Mouse (Mus musculus): Measurements from ENCODE around the gene Klrb1f. TPM values are rescaled to one million over a fixed set of nuclear protein-coding genes. Genes with fewer than 3 reads are reported as not detected.

The Klrb1f gene
- polyA plus RNA-seq, 1 experiment = not detected

GRCm38 (mm10) chr6:129041470-129041869 is 4.2 kb upstream of the Klrb1f start:
- Histone ChIP-seq H3K4me3 (ENCODE audit: insufficient read depth, low read depth, low read length) (no peak overlapping the region), H3K27ac (ENCODE audit: insufficient read depth, low read depth, low read length) (no peak overlapping the region), H3K4me1 (ENCODE audit: control insufficient read depth, insufficient read depth, low read length) (no peaks in the 10 kb centered on the region)
- TF ChIP-seq CTCF (IDR thresholded peaks at IDR 0.05; ENCODE audit: insufficient read depth, low read depth, low read length) (no peak), POLR2A (IDR thresholded peaks at IDR 0.05; ENCODE audit: insufficient read depth, low read depth, low read length) (no peak)
- 93% methylated on average over 2 of the region's 2 CpGs for WGBS

DNA sequence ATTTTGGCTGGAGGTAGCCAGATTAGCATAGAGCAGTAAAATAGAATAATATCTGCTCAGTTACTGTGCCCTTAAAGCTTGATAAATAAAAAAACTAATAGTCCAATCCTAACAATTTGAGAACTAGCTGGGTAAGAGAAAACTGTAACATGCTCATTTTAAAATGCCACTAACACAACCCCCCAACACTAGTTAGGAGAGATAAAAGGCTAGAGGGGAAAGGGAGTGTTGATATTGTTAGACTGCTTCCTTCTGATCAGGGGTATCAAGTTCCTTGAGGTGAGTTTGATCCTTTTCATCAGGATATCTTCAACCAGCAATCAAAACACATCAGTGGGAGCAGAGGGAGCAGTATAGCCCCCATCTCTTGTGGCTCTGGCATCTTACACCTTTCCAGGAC is 3.2 kb upstream of the Klrb1f start:
- TF ChIP-seq CTCF (IDR thresholded peaks at IDR 0.05; ENCODE audit: insufficient read depth, low read depth, low read length) (no peak), POLR2A (IDR thresholded peaks at IDR 0.05; ENCODE audit: insufficient read depth, low read depth, low read length) (no peak)
- no peak overlapping the region for H3K27ac ChIP-seq (ENCODE audit: insufficient read depth, low read depth, low read length)
- H3K4me1 ChIP-seq (ENCODE audit: control insufficient read depth, insufficient read depth, low read length) = no peaks in the 10 kb centered on the region
- H3K4me3 ChIP-seq (ENCODE audit: insufficient read depth, low read depth, low read length) = no peak overlapping the region

- Histone ChIP-seq H3K27ac (ENCODE audit: insufficient read depth, low read depth, low read length) (no peak overlapping the region), H3K4me1 (ENCODE audit: control insufficient read depth, insufficient read depth, low read length) (peaks cover 3% of the 10 kb centered on the region; the same call in 1 of the 2 replicates), H3K4me3 (ENCODE audit: insufficient read depth, low read depth, low read length) (no peak overlapping the region)
- WGBS = 72% methylated on average over 4 of the region's 4 CpGs
- TF ChIP-seq CTCF (IDR thresholded peaks at IDR 0.05; ENCODE audit: insufficient read depth, low read depth, low read length) (no peak), POLR2A (IDR thresholded peaks at IDR 0.05; ENCODE audit: insufficient read depth, low read depth, low read length) (no peak)
Observed at GRCm38 (mm10) chr6:129048381-129048780, 2.7 kb downstream of the Klrb1f start.

DNA sequence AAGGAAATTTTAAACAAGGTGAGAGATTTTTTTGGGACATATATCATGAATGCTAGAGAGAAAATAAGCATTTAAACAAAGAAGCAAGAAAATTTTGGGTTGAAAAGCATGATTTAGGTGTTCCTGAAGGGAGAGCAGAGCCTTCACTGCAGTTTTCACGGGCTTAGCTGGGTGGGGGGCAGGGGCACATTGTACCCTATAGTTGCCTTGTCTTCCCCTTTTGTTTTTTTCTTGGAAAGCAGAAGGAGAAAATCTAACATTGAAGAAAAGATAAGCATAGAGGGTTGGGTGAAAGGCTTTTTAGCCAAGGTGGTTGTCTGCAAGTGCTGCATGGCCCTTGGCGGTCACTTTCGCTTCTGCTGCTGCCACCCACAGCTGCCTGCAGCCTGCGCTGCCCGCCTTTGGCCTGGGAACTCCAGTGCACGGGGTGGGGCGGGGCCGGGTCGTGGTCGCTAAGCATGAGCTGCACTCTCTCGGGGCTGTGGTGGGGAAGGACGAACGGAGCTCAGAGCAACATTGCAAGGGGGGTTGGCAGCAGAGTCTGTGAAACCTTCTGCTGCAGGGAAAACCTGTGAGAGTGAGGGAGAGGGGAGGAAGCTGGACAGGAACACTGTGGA is 3.3 kb downstream of the Klrb1f start:
- Histone ChIP-seq H3K4me1 (ENCODE audit: control insufficient read depth, insufficient read depth, low read length) (peaks cover 3% of the 10 kb centered on the region; the same call in 1 of the 2 replicates), H3K27ac (ENCODE audit: insufficient read depth, low read depth, low read length) (no peak overlapping the region), H3K4me3 (ENCODE audit: insufficient read depth, low read depth, low read length) (peak overlapping the region; percentile 54)
- WGBS = 3% methylated on average over 13 of the region's 13 CpGs
- no peak for TF ChIP-seq POLR2A (IDR thresholded peaks at IDR 0.05; ENCODE audit: insufficient read depth, low read depth, low read length)
- TF ChIP-seq CTCF (IDR thresholded peaks at IDR 0.05; ENCODE audit: insufficient read depth, low read depth, low read length) = no peak

DNA sequence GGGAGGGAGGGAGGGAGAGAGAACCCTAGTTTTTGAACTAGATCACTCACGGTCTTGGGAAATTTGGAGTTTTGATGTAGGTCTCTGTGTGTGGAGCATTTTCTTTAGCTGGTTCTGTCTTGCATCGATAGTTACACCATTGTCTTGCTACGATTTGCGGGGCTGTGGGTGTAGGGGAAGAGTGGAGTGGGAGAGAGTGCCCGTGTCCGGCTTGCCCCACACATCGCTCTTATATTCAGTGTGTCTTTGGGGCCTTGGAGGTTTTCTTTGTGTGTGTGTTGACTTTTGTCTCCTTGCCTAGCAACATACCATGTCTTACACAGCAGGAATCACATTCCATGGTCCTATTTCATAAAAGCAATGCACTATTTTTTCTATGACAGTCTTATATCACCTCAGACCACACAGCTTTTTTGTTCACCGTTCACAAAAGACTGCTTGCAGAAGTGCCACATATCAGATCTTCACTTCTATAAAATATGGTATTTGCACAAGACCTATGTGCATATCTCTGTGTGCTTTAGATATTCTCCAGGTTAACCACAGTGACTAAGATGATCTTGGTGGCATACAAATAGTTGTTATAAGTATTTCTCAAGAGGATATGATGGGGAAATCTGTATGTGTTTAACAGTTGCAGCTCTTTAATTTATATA is 4.0 kb downstream of the Klrb1f start:
- no peak for TF ChIP-seq POLR2A (IDR thresholded peaks at IDR 0.05; ENCODE audit: insufficient read depth, low read depth, low read length)
- no peak for TF ChIP-seq CTCF (IDR thresholded peaks at IDR 0.05; ENCODE audit: insufficient read depth, low read depth, low read length)
- Histone ChIP-seq H3K4me1 (ENCODE audit: control insufficient read depth, insufficient read depth, low read length) (peaks cover 3% of the 10 kb centered on the region; the same call in 1 of the 2 replicates), H3K27ac (ENCODE audit: insufficient read depth, low read depth, low read length) (no peak overlapping the region), H3K4me3 (ENCODE audit: insufficient read depth, low read depth, low read length) (peak overlapping the region; percentile 10; the same call in 1 of the 2 replicates)
- 10% methylated on average over 8 of the region's 8 CpGs for WGBS

DNA sequence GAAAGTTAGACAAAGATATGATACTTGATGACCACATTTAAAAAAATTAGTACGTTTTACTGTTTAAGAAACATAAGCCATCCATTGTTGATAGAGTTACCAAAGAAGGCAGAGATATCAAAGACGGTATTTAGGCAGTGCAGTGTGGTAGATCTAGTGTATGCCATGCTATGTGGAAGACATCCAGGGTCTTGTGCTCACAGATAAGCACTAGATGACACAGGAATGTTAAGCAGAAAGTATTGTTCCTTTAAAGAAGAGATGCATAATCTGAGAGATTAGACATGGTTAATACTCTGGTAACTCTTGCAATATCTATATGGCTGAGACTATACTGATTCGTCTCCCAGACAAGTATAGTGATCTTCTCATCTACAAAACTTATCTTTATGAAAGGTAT is 5.4 kb downstream of the Klrb1f start:
- Histone ChIP-seq H3K27ac (ENCODE audit: insufficient read depth, low read depth, low read length) (no peak overlapping the region), H3K4me1 (ENCODE audit: control insufficient read depth, insufficient read depth, low read length) (peaks cover 3% of the 10 kb centered on the region; the same call in 1 of the 2 replicates), H3K4me3 (ENCODE audit: insufficient read depth, low read depth, low read length) (no peak overlapping the region)
- 86% methylated on average over 3 of the region's 3 CpGs for WGBS
- TF ChIP-seq POLR2A (IDR thresholded peaks at IDR 0.05; ENCODE audit: insufficient read depth, low read depth, low read length) (no peak), CTCF (IDR thresholded peaks at IDR 0.05; ENCODE audit: insufficient read depth, low read depth, low read length) (no peak)

GRCm38 (mm10) chr6:129051731-129052130 is 6.0 kb downstream of the Klrb1f start:
- no peak for TF ChIP-seq CTCF (IDR thresholded peaks at IDR 0.05; ENCODE audit: insufficient read depth, low read depth, low read length)
- no peak for TF ChIP-seq POLR2A (IDR thresholded peaks at IDR 0.05; ENCODE audit: insufficient read depth, low read depth, low read length)
- 71% methylated on average over 5 of the region's 5 CpGs for WGBS
- no peak overlapping the region for H3K27ac ChIP-seq (ENCODE audit: insufficient read depth, low read depth, low read length)
- peaks cover 3% of the 10 kb centered on the region; the same call in 1 of the 2 replicates for H3K4me1 ChIP-seq (ENCODE audit: control insufficient read depth, insufficient read depth, low read length)
- H3K4me3 ChIP-seq (ENCODE audit: insufficient read depth, low read depth, low read length) = no peak overlapping the region

- no peak for TF ChIP-seq CTCF (IDR thresholded peaks at IDR 0.05; ENCODE audit: insufficient read depth, low read depth, low read length)
- no peak for TF ChIP-seq POLR2A (IDR thresholded peaks at IDR 0.05; ENCODE audit: insufficient read depth, low read depth, low read length)
- 87% methylated on average over 3 of the region's 3 CpGs for WGBS
- no peaks in the 10 kb centered on the region for H3K4me1 ChIP-seq (ENCODE audit: control insufficient read depth, insufficient read depth, low read length)
- no peak overlapping the region for H3K27ac ChIP-seq (ENCODE audit: insufficient read depth, low read depth, low read length)
- H3K4me3 ChIP-seq (ENCODE audit: insufficient read depth, low read depth, low read length) = no peak overlapping the region
Observed at GRCm38 (mm10) chr6:129056237-129056636, 10.5 kb downstream of the Klrb1f start.

GRCm38 (mm10) chr6:129058013-129058412 is 12.3 kb downstream of the Klrb1f start:
- Histone ChIP-seq H3K4me1 (ENCODE audit: control insufficient read depth, insufficient read depth, low read length) (no peaks in the 10 kb centered on the region), H3K27ac (ENCODE audit: insufficient read depth, low read depth, low read length) (no peak overlapping the region), H3K4me3 (ENCODE audit: insufficient read depth, low read depth, low read length) (no peak overlapping the region)
- no peak for TF ChIP-seq CTCF (IDR thresholded peaks at IDR 0.05; ENCODE audit: insufficient read depth, low read depth, low read length)
- no peak for TF ChIP-seq POLR2A (IDR thresholded peaks at IDR 0.05; ENCODE audit: insufficient read depth, low read depth, low read length)
